Mouse (Mus musculus) limb, embryonic 11.5 days (tissue): ENCODE measurements around the gene Psma7. TPM values are rescaled to one million over a fixed set of nuclear protein-coding genes. Genes with fewer than 3 reads are reported as not detected.

ENCODE experiments used
- ATAC-seq: fragments of 200-750 bp; cut with Nextera tagmentation; 2 replicates; pipeline ENCODE4 v1.8.0; 2017; ENCODE audit warnings: low read depth; ENCODE audit not compliant: insufficient number of reproducible peaks, low FRiP score, low TSS enrichment
- DNase-seq: peaks from one replicate; pipeline ENCODE4 v3.0.0-alpha.2; 2015; ENCODE audit warnings: low spot score
- H3K27ac ChIP-seq: fragments of 300-500 bp; sonication (generic); replicated peaks from 2 replicates; pipeline ENCODE4 v1.5.1; 2014; ENCODE audit warnings: low read depth, mild to moderate bottlenecking, low read length
- H3K27me3 ChIP-seq: fragments of 300-500 bp; sonication (generic); 2 replicates; pipeline ENCODE4 v1.6.1; 2014; ENCODE audit warnings: mild to moderate bottlenecking, low read length, mixed read lengths; ENCODE audit not compliant: control insufficient read depth, insufficient read depth
- H3K36me3 ChIP-seq: fragments of 300-500 bp; sonication (generic); 2 replicates; pipeline ENCODE4 v1.6.1; 2014; ENCODE audit warnings: mild to moderate bottlenecking, low read length, moderate library complexity, mixed read lengths; ENCODE audit not compliant: control insufficient read depth, insufficient read depth
- H3K4me1 ChIP-seq: fragments of 300-500 bp; sonication (generic); 2 replicates; pipeline ENCODE4 v1.6.1; 2014; ENCODE audit warnings: low read length, mixed read lengths; ENCODE audit not compliant: control insufficient read depth, insufficient read depth
- H3K4me2 ChIP-seq: fragments of 300-500 bp; sonication (generic); 2 replicates; pipeline ENCODE4 v1.6.1; 2014; ENCODE audit warnings: low read depth, mild to moderate bottlenecking, moderate library complexity; ENCODE audit not compliant: severe bottlenecking
- H3K4me3 ChIP-seq: fragments of 300-500 bp; sonication (generic); 2 replicates; pipeline ENCODE4 v1.5.1; 2014; ENCODE audit warnings: low read depth, low read length
- H3K9ac ChIP-seq: fragments of 300-500 bp; sonication (generic); 2 replicates; pipeline ENCODE4 v1.6.1; 2014; ENCODE audit warnings: mild to moderate bottlenecking, low read length
- H3K9me3 ChIP-seq: fragments of 300-500 bp; sonication (generic); 2 replicates; pipeline ENCODE4 v1.6.1; 2016; ENCODE audit warnings: low read length; ENCODE audit not compliant: control insufficient read depth
- WGBS: fragments of 180-500 bp; shearing (Covaris S2); extraction: QIAGEN DNeasy Blood & Tissue Kit; methylation state at CpG from one replicate; pipeline ENCODE4 v1.1.7; 2014; 5-methylcytosine and 5-hydroxymethylcytosine counted together
- polyA plus RNA-seq: library from polyadenylated mRNA; unstranded; fragments of >200 nt; fragmentation: Nextera tagmentation; extraction: Ambion mirVana; gene quantifications from 2 replicates; pipeline ENCODE4 v1.2.1, GENCODE M21; 2014

Gene Psma7
- polyA plus RNA-seq, 1 experiment from 2014 or later = 792 TPM

DNA sequence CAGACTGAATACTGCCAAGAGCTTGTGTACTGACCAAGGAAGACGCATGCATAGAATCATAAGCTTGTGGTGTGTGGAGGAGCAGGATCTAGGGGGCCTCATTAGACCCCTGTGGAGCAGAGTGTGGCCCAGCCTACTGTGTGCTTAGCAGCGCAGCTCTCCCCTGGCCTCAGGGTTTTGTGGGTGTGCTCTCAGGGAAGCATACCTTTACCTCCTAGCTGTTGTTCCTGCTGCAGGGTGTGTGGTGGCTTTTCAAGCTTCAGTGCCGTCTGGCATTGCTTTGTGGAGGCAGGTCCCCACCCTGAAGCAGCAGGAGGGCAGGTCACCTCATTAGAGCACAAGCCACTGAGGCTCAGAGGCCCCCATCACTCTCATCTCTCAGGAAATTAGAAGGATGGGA, 35.4 kb upstream of the Psma7 start:
- no peaks in the 10 kb centered on the region for H3K27me3 ChIP-seq
- WGBS = 60% methylated on average over 3 of the region's 3 CpGs
- H3K4me2 ChIP-seq = no peak overlapping the region
- H3K9ac ChIP-seq = no peak overlapping the region; the same call in 1 of the 2 replicates
- no peak for ATAC-seq
- H3K9me3 ChIP-seq = no peaks in the 10 kb centered on the region
- H3K4me3 ChIP-seq = no peak overlapping the region
- DNase-seq = no peak
- H3K27ac ChIP-seq = no peak overlapping the region
- H3K36me3 ChIP-seq = no peaks in the 10 kb centered on the region
- H3K4me1 ChIP-seq = no peaks in the 10 kb centered on the region

DNA sequence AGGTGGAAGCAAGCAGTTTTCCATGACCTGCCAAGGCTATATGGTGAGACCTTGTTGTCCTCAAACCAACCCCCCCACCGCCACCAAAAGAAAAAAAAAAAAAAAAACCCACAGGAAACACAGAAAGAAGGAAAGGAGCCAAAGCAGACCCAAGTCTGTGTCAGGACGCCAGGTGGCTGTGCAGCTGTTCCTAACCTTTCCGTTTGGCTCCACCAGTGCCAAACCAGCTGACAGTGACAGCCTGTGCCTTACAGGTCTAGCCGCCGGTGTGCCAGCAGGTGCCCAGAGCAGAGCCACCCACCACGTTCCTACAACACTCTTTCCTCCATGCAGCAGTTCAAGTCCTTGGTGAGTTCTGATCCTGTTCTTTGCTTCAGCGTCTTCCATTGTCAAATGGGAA, 30.7 kb upstream of the Psma7 start:
- peaks cover 6% of the 10 kb centered on the region; the same call in 1 of the 2 replicates for H3K4me1 ChIP-seq
- WGBS = 88% methylated on average over 7 of the region's 7 CpGs
- no peak overlapping the region for H3K27ac ChIP-seq
- H3K4me3 ChIP-seq = no peak overlapping the region
- ATAC-seq (no peak), DNase-seq (no peak)
- no peaks in the 10 kb centered on the region for H3K27me3 ChIP-seq
- H3K9ac ChIP-seq = no peak overlapping the region
- H3K4me2 ChIP-seq = no peak overlapping the region
- no peaks in the 10 kb centered on the region for H3K36me3 ChIP-seq
- no peaks in the 10 kb centered on the region for H3K9me3 ChIP-seq

DNA sequence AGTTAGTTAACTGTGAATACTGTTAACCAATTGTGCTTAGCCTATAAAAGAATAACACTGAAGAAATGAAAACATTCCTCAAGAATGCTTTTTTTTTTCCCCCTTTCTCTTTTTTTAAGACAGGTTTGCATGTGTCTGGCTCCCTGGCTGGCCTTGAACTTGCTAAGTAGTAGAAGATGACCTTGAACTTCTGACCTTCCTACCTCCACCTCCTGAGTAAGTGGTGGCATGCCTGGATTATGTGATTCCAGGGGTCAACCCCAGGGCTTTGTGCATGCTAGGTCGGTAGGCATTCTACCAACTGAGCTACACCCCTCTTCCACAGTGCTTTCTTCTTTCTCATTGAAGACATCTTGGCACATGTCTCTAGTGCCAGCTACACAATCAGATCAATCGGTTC, 29.4 kb upstream of the Psma7 start:
- no peak for DNase-seq
- Histone ChIP-seq H3K4me2 (no peak overlapping the region), H3K27me3 (no peaks in the 10 kb centered on the region), H3K4me1 (peaks cover 6% of the 10 kb centered on the region; the same call in 1 of the 2 replicates), H3K9ac (no peak overlapping the region), H3K27ac (no peak overlapping the region), H3K36me3 (no peaks in the 10 kb centered on the region), H3K4me3 (no peak overlapping the region), H3K9me3 (no peaks in the 10 kb centered on the region)
- 77% methylated on average over 2 of the region's 2 CpGs for WGBS
- no peak for ATAC-seq

- no peaks in the 10 kb centered on the region for H3K9me3 ChIP-seq
- ATAC-seq = peak; percentile 93
- WGBS = 7% methylated on average over 58 of the region's 58 CpGs
Observed at GRCm38 (mm10) chr2:180070481-180071453, 28.5 kb upstream of the Psma7 start, which contains the start of gene Mtg2. TSS of gene Mtg2 (plus strand) at chr2:180070588.

GRCm38 (mm10) chr2:180069770-180070480, 27.7 kb upstream of the Psma7 start:
- H3K4me2 ChIP-seq = peak overlapping the region; percentile 53
- H3K9me3 ChIP-seq = no peaks in the 10 kb centered on the region
- H3K4me1 ChIP-seq = peaks cover 6% of the 10 kb centered on the region; the same call in 1 of the 2 replicates
- H3K36me3 ChIP-seq = no peaks in the 10 kb centered on the region
- H3K4me3 ChIP-seq = peak overlapping the region; percentile 73
- ATAC-seq (peak; percentile 71), DNase-seq (no peak)
- no peak overlapping the region for H3K27ac ChIP-seq
- peak overlapping the region; percentile 73 for H3K9ac ChIP-seq
- H3K27me3 ChIP-seq = no peaks in the 10 kb centered on the region
- 38% methylated on average over 20 of the region's 20 CpGs for WGBS

More at GRCm38 (mm10) chr2:180070481-180071453, 28.5 kb upstream of the Psma7 start, which contains the start of gene Mtg2:
- DNase-seq = peak; percentile 95
- Histone ChIP-seq H3K36me3 (no peaks in the 10 kb centered on the region), H3K4me2 (peak within 1 kb of the TSS; percentile 53), H3K27ac (no peak within 1 kb of the TSS), H3K4me3 (peak within 1 kb of the TSS; percentile 73), H3K9ac (peak within 1 kb of the TSS; percentile 73), H3K27me3 (no peaks in the 10 kb centered on the region), H3K4me1 (peaks cover 6% of the 10 kb centered on the region; the same call in 1 of the 2 replicates)

DNA sequence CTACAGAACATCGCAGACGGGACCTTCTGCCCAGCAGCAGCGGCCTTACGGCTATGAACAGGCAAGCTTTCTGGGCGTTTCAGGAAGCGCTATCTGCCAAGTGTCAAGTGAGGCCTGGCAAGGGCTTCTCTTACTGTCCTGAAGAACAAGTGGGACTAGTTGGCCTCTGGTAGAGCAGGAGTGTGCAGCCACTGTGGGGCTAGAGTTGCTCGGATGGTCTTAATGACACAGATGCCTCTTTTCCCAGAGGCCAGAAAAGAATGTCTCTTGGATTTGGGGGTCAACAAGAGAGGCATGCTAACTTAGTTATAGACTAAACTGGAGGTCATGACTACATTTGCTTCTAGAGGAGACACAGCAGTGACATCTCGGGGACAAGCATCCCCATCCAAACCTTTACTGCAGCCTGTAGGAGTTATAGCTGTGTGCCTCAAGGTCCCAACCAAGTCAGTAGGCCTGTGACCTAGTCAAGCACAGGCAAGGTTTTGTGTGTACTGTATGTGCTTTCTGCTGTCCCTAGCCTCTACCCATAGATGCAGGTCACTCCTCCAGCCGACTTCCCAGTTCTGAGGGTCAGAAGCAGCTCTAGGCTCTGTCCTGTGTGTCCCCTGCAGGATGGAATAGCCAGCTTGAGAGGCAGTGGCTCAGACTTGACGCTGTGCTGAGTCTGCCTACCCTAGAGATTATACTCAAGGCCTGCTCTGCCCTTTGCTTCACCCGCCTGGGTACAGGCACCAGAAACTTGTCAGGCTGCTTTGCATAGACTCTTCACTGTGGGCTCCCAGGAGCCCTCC, 21.3 kb upstream of the Psma7 start:
- H3K4me3 ChIP-seq = no peak overlapping the region
- ATAC-seq (no peak), DNase-seq (no peak)
- no peak overlapping the region for H3K9ac ChIP-seq
- no peaks in the 10 kb centered on the region for H3K4me1 ChIP-seq
- H3K36me3 ChIP-seq = peaks cover 20% of the 10 kb centered on the region
- H3K4me2 ChIP-seq = no peak overlapping the region
- 93% methylated on average over 11 of the region's 11 CpGs for WGBS
- no peak overlapping the region for H3K27ac ChIP-seq
- H3K27me3 ChIP-seq = no peaks in the 10 kb centered on the region
- H3K9me3 ChIP-seq = no peaks in the 10 kb centered on the region

- H3K9me3 ChIP-seq = no peaks in the 10 kb centered on the region
- WGBS = 95% methylated on average over 9 of the region's 9 CpGs
Observed at GRCm38 (mm10) chr2:180053001-180053400, 10.8 kb upstream of the Psma7 start.

More at GRCm38 (mm10) chr2:180053001-180053400, 10.8 kb upstream of the Psma7 start:
- Histone ChIP-seq H3K36me3 (peaks cover 17% of the 10 kb centered on the region; the same call in 1 of the 2 replicates), H3K4me3 (no peak overlapping the region), H3K27me3 (no peaks in the 10 kb centered on the region), H3K4me1 (no peaks in the 10 kb centered on the region), H3K9ac (no peak overlapping the region), H3K4me2 (no peak overlapping the region), H3K27ac (no peak overlapping the region)
- DNase-seq (no peak), ATAC-seq (no peak)
